Mouse (Mus musculus) CH12.LX (cell line): ENCODE data around the gene Arx. TPM values are rescaled to one million over a fixed set of nuclear protein-coding genes. Genes with fewer than 3 reads are reported as not detected.

Experiments used
- DNase-seq: peaks from one replicate; pipeline ENCODE4 v3.0.0-alpha.2; 2013; ENCODE audit errors: extremely low read depth
- H3K27ac ChIP-seq: 2 replicates; pipeline ENCODE4 v1.5.1; 2012; ENCODE audit warnings: low read depth, mild to moderate bottlenecking, control low read depth, moderate library complexity; ENCODE audit not compliant: insufficient read depth
- H3K27me3 ChIP-seq: replicated peaks from 2 replicates; pipeline ENCODE3; 2012; ENCODE audit warnings: inconsistent platforms
- H3K36me3 ChIP-seq, 2 experiments: replicated peaks in 1 of 2; 2 replicates each; pipeline versions ENCODE3 to v1.6.1; 2012; ENCODE audit warnings: inconsistent platforms in 1 of 2, low read length in 1 of 2, mild to moderate bottlenecking in 1 of 2, mixed read lengths in 1 of 2, moderate library complexity in 1 of 2; ENCODE audit not compliant: control insufficient read depth in 1 of 2, insufficient read depth in 1 of 2
- H3K4me1 ChIP-seq, 2 experiments: 2 replicates each; pipeline ENCODE4 v1.6.1; 2012; ENCODE audit warnings: inconsistent platforms in 1 of 2, moderate library complexity in 1 of 2; ENCODE audit not compliant: insufficient read depth in 2 of 2, control insufficient read depth in 1 of 2
- H3K4me2 ChIP-seq: 2 replicates; pipeline ENCODE4 v1.6.1; 2012; ENCODE audit warnings: low read depth, mild to moderate bottlenecking, control low read depth; ENCODE audit not compliant: poor library complexity, insufficient read depth, severe bottlenecking
- H3K4me3 ChIP-seq, 3 experiments: fragments of 150-350 bp in 1 of 3; sonication (generic) in 1 of 3; replicated peaks in 1 of 3; 2 replicates each; pipeline versions ENCODE3 to v1.5.1; 2011 to 2012; ENCODE audit warnings: low read depth in 2 of 3, low read length in 2 of 3, mild to moderate bottlenecking in 2 of 3, moderate library complexity in 2 of 3, control low read depth in 1 of 3, improper control_type of control experiment in 1 of 3, inconsistent platforms in 1 of 3, mixed read lengths in 1 of 3; ENCODE audit not compliant: poor library complexity in 1 of 3
- H3K79me2 ChIP-seq: replicated peaks from 2 replicates; pipeline ENCODE4 v1.6.1; 2012; ENCODE audit warnings: mild to moderate bottlenecking, moderate library complexity; ENCODE audit not compliant: control insufficient read depth, poor library complexity, insufficient read depth, severe bottlenecking; ENCODE audit errors: extremely low read depth
- H3K9ac ChIP-seq: 2 replicates; pipeline ENCODE4 v1.6.1; 2012; ENCODE audit warnings: low read depth, mild to moderate bottlenecking, control low read depth, moderate library complexity; ENCODE audit not compliant: insufficient read depth
- H3K9me3 ChIP-seq: replicated peaks from 2 replicates; pipeline ENCODE3; 2012; ENCODE audit warnings: low read length, inconsistent platforms, mixed read lengths
- BHLHE40 ChIP-seq: IDR thresholded peaks from 2 replicates; pipeline ENCODE4 v1.6.1; 2011; ENCODE audit warnings: mild to moderate bottlenecking, low read depth, low read length, improper control_type of control experiment
- CHD1 ChIP-seq: IDR thresholded peaks from 2 replicates; pipeline ENCODE4 v1.6.1; 2012; ENCODE audit warnings: low read depth, low read length, improper control_type of control experiment, inconsistent platforms
- CHD2 ChIP-seq: IDR thresholded peaks from 2 replicates; pipeline ENCODE4 v1.6.1; 2011; ENCODE audit warnings: low read length, improper control_type of control experiment
- E2F4 ChIP-seq: IDR thresholded peaks from 2 replicates; pipeline ENCODE4 v1.6.1; 2011; ENCODE audit warnings: low read depth, low read length, improper control_type of control experiment; ENCODE audit not compliant: insufficient replicate concordance
- EP300 ChIP-seq: IDR thresholded peaks from 2 replicates; pipeline ENCODE4 v1.6.1; 2011; ENCODE audit warnings: low read length, improper control_type of control experiment
- ETS1 ChIP-seq: conservative IDR thresholded peaks from 2 replicates; pipeline ENCODE4 v1.6.1; 2012; ENCODE audit warnings: low read depth, mild to moderate bottlenecking, inconsistent platforms, low read length, improper control_type of control experiment, moderate library complexity
- JUN ChIP-seq: IDR thresholded peaks from 2 replicates; pipeline ENCODE4 v1.6.1; 2011; ENCODE audit warnings: low read depth, mild to moderate bottlenecking, low read length, improper control_type of control experiment, moderate library complexity; ENCODE audit not compliant: insufficient read depth
- JUND ChIP-seq: conservative IDR thresholded peaks from 2 replicates; pipeline ENCODE4 v1.6.1; 2011; ENCODE audit warnings: low read depth, low read length, improper control_type of control experiment
- KAT2A ChIP-seq: IDR thresholded peaks from 2 replicates; pipeline ENCODE4 v1.6.1; 2012; ENCODE audit warnings: low read length, improper control_type of control experiment, inconsistent platforms; ENCODE audit not compliant: insufficient replicate concordance
- MAFK ChIP-seq: IDR thresholded peaks from 2 replicates; pipeline ENCODE4 v1.6.1; 2011; ENCODE audit warnings: low read length, improper control_type of control experiment; ENCODE audit not compliant: insufficient replicate concordance
- MEF2A ChIP-seq: IDR thresholded peaks from 2 replicates; pipeline ENCODE4 v1.6.1; 2014; ENCODE audit warnings: low read depth, mild to moderate bottlenecking, inconsistent platforms, low read length, improper control_type of control experiment, borderline replicate concordance
- MXI1 ChIP-seq: IDR thresholded peaks from 2 replicates; pipeline ENCODE4 v1.6.1; 2011; ENCODE audit warnings: mild to moderate bottlenecking, low read depth, low read length, improper control_type of control experiment
- MYC ChIP-seq: IDR thresholded peaks from 2 replicates; pipeline ENCODE4 v1.6.1; 2011; ENCODE audit warnings: low read depth, mild to moderate bottlenecking, improper control_type of control experiment, low read length
- NELFE ChIP-seq: IDR thresholded peaks from 2 replicates; pipeline ENCODE4 v1.6.1; 2011; ENCODE audit warnings: low read depth, low read length, improper control_type of control experiment
- POLR2AphosphoS2 ChIP-seq: IDR thresholded peaks from 2 replicates; pipeline ENCODE4 v1.6.1; 2011; ENCODE audit warnings: low read depth, low read length, improper control_type of control experiment
- RAD21 ChIP-seq: IDR thresholded peaks from 2 replicates; pipeline ENCODE4 v1.6.1; 2011; ENCODE audit warnings: low read depth, mild to moderate bottlenecking, low read length, improper control_type of control experiment, moderate library complexity
- SMC3 ChIP-seq: IDR thresholded peaks from 2 replicates; pipeline ENCODE4 v1.6.1; 2011; ENCODE audit warnings: low read depth, low read length, improper control_type of control experiment
- TBP ChIP-seq: conservative IDR thresholded peaks from 2 replicates; pipeline ENCODE4 v1.6.1; 2011; ENCODE audit warnings: low read depth, low read length, improper control_type of control experiment
- USF2 ChIP-seq: conservative IDR thresholded peaks from 2 replicates; pipeline ENCODE4 v1.6.1; 2011; ENCODE audit warnings: low read depth, low read length, improper control_type of control experiment
- ZC3H11A ChIP-seq: IDR thresholded peaks from 2 replicates; pipeline ENCODE4 v1.6.1; 2012; ENCODE audit warnings: low read depth, mild to moderate bottlenecking, inconsistent platforms, low read length, improper control_type of control experiment
- dilution Hi-C: fragments of 300-500 bp; cut with MboI; formaldehyde crosslinking; loops from 2 replicates; pipeline ENCODE4 v1.14.3; 2020; ENCODE audit warnings: low sequenced_read_pairs; ENCODE audit not compliant: extremely low pct_unique_long_range_greater_than_20kb, extremely low pct_ligation_motif_present
- in situ Hi-C: fragments of 300-500 bp; cut with MboI; formaldehyde crosslinking; loops from 3 replicates; pipeline ENCODE4 v1.14.3; 2019; ENCODE audit warnings: low sequenced_read_pairs, low pct_ligation_motif_present, low pct_unique_long_range_greater_than_20kb, mixed read lengths
- polyA plus RNA-seq: library from polyadenylated mRNA; unstranded; fragments of >175 nt; gene quantifications from 2 replicates; pipeline ENCODE4 v1.2.1, GENCODE M21; 2012; ENCODE audit warnings: low read depth; ENCODE audit not compliant: insufficient read length
- total RNA-seq, 2 experiments: library from RNA; depleted of rRNA; stranded (reverse); fragments of 300-350 nt in 1 of 2; fragments of >200 nt in 1 of 2; gene quantifications; 2 replicates each; pipeline ENCODE4 v1.2.3; 2012 to 2014

The Arx gene
- total and polyA plus RNA-seq, 3 experiments, result not detected

DNA sequence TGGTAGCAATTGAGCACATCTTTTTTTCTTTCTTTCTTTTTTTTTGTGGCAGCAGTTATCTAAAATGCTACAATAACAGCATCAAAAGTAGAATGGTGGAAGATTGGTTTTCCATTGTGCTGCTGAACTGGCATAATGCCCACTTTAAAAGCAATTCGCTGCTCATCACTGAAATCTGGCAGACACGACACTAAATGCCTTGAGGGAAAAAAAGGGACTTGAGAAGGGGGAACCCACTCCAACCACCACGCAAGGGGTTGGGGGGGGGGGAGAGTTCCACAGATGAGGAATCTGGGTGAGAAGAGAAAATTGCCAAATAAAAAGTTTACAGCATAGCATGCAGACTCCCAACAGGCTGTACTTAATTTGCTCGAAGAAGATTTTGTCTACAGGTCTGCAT, 31.3 kb downstream of the Arx start:
- in situ Hi-C loops (no loop called here), dilution Hi-C loops (no loop called here)
- H3K36me3 ChIP-seq, result no peaks in the 10 kb centered on the region
- no peaks in the 10 kb centered on the region for H3K9me3 ChIP-seq
- DNase-seq, result no peak
- no peak overlapping the region for H3K4me2 ChIP-seq
- no peak overlapping the region for H3K27ac ChIP-seq
- H3K27me3 ChIP-seq, result no peaks in the 10 kb centered on the region
- H3K79me2 ChIP-seq, result no peaks in the 10 kb centered on the region
- H3K4me1 ChIP-seq, result no peaks in the 10 kb centered on the region
- H3K4me3 ChIP-seq, result no peak overlapping the region
- H3K9ac ChIP-seq, result no peak overlapping the region
- TF ChIP-seq NELFE (no peak), JUND (no peak), RAD21 (no peak), CHD1 (no peak), MAFK (no peak), KAT2A (no peak), USF2 (no peak), MXI1 (no peak), MYC (no peak), MEF2A (no peak), BHLHE40 (no peak), JUN (no peak), EP300 (no peak), TBP (no peak), CHD2 (no peak), POLR2AphosphoS2 (no peak), ZC3H11A (no peak)

DNA sequence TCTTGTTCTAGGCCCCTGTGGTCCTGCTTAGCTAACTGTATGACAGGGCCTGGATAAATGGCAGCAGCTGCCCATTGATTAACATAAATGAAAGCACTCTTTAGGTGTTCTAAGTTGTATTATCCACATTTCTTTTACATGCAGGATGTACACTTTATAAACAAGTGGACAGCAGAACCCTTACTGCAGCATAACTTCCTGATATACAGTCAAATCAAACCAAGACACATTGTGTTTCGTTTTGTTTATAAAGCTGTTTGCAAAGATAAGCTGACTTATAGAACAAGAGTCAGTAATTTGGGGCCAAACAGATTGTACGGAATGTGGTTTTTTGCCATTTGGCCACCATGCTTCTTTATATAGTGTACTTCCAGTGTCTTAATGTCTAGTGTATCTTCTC, 33.7 kb downstream of the Arx start:
- H3K4me3 ChIP-seq, result no peak overlapping the region
- no peak overlapping the region for H3K9ac ChIP-seq
- H3K27ac ChIP-seq, result no peak overlapping the region
- H3K4me2 ChIP-seq, result no peak overlapping the region
- DNase-seq, result no peak
- H3K27me3 ChIP-seq, result no peaks in the 10 kb centered on the region
- in situ Hi-C loops, result no loop called here
- H3K36me3 ChIP-seq, result no peaks in the 10 kb centered on the region
- dilution Hi-C loops, result no loop called here
- no peaks in the 10 kb centered on the region for H3K4me1 ChIP-seq
- no peaks in the 10 kb centered on the region for H3K79me2 ChIP-seq
- TF ChIP-seq TBP (no peak), SMC3 (no peak), NELFE (no peak), JUND (no peak), ETS1 (no peak), KAT2A (no peak), E2F4 (no peak)
- no peaks in the 10 kb centered on the region for H3K9me3 ChIP-seq
